Mouse (Mus musculus): Measurements from ENCODE around the gene Bank1.
A peak's percentile ranks its signal among the peaks of the same experiment; 100 is the strongest.
"Not testable (repeated sequence)": the region's sequence is repeated elsewhere in the genome, so short reads cannot be mapped to it uniquely, and the experiment has no call there.

The Bank1 gene

DNA sequence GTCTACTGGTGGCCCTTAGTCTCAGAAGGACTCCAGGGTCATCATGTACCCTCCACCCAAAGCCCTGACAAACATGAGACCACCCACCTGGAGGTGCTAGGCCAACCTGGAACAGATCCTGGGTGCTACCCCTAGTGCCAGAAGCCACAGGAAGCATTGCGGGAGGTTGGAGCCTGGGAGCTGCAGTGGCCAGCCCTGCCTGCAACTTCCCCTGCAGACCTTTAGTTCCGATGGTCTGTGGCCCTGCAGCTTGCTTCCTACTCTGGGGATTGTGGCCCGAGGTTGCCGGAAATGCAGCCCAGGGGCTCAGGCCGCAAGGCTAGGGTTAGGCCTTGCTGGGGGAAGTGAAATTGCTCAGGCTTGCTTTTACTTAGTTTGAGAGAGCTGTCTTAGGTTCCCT, at the start of gene Bank1:
Gene Bank1, minus strand, starts transcription at position 284 of the 400 bp plus-strand sequence.
- DNase-seq (ENCODE audit: low read depth): peak; percentile 87

DNA sequence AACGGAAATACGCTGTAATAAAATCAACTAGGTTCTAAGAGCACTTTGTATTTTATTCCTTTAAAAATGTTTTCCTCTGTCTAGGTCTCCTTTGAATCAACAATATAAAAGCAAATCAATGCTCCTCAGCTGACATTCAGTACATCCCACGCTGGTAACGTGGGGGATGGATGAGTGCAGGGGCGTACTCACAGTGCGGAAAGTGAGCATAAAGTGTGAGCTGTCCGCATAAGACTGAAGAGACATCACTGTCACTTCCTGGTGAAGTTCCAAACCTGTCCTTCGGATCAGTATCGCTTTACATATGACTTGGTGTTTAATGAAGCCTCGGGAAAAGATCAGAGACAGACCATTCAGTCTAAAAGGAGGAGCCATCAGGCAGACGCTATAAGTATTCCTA, 44.0 kb upstream of the Bank1 start:
- DNase-seq (ENCODE audit: low read depth): no peak

DNA sequence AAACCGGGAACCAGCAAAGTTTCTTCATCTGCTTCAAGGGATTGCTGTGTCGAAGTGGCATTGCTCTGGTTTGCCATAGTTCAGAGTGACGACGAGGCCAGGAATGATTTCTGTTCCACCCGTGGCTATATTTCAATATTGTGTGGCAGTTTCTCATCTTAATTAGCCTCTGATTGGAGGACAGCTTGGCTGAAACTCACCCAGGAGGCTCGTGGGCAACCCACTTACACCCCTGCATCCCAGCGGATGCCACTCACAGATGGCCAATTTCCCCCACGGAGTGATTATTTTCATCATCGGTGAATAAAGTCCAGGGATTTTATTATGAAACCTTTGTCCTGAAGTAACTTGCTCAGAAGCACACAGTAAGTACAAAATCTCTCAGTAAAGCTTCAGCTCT, 43.6 kb upstream of the Bank1 start:
- no peak for DNase-seq (ENCODE audit: low read depth)

DNA sequence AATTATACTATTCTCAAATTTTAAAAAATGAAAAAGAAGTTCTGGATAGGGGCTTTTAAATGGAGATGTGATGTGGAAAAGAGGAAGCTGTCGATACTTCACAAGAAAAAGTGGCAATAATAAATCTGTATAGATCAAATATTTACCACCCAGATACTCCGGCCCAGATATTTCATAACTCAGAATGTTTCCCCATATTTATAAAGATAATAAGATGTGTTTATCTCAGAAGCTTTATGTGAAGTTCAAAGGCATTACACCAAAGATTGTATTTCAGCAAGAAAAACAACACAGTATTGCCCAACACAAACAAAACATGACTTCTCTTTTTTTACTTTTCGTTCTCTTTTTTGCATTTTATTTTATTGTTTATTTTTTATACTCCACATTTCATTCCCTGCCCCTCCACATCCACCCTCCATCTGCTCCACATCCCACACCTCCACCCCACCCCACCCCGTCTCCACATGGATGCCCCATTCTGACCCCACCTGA, 42.7 kb upstream of the Bank1 start:
- no peak for DNase-seq (ENCODE audit: low read depth)

DNA sequence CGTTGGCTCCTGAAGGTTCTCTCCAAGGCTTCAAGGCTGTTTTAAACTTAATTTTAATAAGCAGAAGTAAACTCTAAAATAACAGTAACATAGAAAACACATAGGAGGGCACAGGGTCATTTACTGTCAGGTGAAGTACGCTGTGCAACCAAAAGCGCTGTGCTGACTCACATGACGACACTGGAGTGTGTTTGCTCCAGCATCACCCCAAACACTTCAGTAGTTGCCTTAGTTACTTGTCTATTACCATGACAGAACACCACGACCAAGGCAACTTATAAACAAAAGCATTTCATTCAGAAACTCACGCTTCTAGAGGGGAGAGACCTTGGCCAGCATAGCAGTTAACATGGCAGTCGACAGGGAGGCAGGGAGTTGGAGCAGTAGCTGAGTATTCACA, 23.8 kb upstream of the Bank1 start:
- no peak for DNase-seq (ENCODE audit: low read depth)

GRCm38 (mm10) chr3:136348611-136349010, 22.7 kb upstream of the Bank1 start:
- no peak for DNase-seq (ENCODE audit: low read depth)

DNA sequence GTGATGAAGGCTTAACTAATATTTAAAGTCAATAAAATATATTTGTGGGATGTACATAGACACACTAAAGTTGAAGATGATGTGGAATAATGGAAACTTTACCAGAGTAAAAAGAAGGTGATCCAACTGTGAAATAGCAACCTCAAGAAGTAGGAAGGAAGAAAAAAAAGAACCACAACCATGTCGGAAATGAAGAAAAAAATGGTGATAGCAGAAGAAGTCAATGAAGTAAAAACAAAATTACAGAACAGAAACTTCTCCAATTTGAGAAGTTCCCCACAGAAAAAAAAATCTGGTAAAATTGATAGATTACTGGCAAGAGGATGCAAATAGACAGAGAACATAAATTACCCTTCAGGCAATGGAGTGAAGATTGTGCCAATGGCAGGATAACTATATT, 21.4 kb upstream of the Bank1 start:
- DNase-seq (ENCODE audit: low read depth): no peak

- no peak for DNase-seq (ENCODE audit: low read depth)
Measured at GRCm38 (mm10) chr3:136341911-136342310, 16.0 kb upstream of the Bank1 start.

DNA sequence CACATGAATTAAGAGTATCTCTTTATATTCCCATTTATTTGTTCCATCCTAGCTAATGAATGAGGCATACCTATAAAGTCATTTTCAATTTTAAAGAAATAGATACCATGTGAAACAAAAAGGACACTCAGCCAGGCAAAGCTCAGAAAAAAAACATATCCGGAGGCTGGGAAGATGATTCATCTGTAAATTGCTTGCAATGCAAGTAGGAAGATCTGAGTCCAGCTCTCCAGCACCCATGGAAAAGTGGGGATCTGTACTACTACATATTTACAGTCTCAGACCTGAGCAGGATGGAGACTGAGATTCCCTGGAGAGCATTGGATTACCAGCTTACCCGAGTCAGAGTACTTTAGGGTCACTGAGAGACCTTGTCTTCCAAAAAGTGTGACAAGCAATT, 14.0 kb upstream of the Bank1 start:
- DNase-seq (ENCODE audit: low read depth): no peak

DNA sequence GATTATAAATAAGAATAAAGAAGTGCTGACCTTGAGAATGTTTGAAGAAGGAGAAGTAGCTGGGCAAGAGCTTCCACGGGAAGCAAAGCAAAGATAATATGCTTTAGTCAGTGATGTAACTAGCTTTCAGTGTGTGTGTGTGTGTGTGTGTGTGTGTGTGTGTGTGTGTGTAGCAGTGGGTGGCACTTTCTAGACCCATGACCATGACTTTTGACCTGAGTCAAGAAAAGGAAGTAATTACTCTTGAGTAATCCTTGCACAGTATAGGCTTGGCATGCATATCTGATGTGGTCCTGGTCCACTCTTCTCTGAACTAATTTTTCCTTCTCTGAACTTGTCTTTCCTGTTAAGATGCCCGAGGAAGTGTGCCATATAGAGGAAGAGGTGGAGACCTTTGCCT, 5.3 kb upstream of the Bank1 start:
- peak; percentile 85 for DNase-seq (ENCODE audit: low read depth)

- no peak for DNase-seq (ENCODE audit: low read depth)
Measured at GRCm38 (mm10) chr3:136330043-136330442, 4.2 kb upstream of the Bank1 start.

GRCm38 (mm10) chr3:136329133-136329532, 3.3 kb upstream of the Bank1 start:
- DNase-seq (ENCODE audit: low read depth): no peak

GRCm38 (mm10) chr3:136324716-136325115, 1.1 kb downstream of the Bank1 start:
- DNase-seq (ENCODE audit: low read depth): not testable (repeated sequence)

DNA sequence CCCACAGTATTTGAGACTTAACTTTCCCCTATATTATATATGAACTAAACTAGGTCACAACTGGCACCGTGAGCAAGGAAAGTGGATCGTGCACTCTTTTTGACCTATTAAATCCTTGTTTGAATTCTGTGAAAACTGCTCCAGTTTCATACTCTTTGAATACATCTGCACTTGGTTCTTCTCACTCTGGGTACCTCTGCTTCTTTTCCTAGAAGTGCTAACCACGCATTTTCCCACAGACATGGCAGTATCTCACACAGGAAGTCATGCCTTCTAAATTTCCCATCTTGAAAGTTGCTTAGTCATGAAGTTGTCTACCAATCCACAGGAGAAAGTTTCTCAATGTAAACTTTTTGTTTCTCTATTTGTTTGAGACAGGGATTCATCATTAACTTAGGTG, 3.9 kb downstream of the Bank1 start:
- DNase-seq (ENCODE audit: low read depth): no peak

- DNase-seq (ENCODE audit: low read depth): no peak
Measured at GRCm38 (mm10) chr3:136308487-136308886, 17.4 kb downstream of the Bank1 start.

DNA sequence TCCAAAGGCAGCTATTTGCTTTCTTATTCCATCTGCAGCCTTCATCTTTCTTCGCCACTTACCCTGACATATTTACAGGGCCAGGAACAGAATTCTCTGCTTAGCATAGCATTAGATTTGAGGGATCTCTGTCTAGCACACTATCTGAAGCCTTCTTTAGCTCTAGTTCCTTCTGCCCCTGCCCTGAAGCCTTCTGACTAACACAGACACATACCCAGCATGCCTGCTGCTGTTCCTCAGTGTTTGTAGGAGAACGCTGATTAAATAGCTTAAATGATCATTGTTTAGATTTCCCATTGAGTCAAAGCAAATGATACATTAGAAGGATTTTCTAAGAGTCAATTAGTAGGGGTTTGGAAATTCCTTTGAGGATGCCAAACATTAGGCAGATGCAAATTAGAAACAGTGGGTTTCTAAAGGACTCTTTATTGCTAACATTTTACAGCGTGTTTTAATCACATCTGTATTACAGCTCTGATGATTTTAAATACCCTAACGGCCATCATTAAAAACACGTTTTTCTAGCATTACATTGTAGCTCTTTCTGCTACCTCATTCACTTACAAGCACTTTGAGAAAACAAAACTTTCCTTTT, 19.2 kb downstream of the Bank1 start:
- no peak for DNase-seq (ENCODE audit: low read depth)

DNA sequence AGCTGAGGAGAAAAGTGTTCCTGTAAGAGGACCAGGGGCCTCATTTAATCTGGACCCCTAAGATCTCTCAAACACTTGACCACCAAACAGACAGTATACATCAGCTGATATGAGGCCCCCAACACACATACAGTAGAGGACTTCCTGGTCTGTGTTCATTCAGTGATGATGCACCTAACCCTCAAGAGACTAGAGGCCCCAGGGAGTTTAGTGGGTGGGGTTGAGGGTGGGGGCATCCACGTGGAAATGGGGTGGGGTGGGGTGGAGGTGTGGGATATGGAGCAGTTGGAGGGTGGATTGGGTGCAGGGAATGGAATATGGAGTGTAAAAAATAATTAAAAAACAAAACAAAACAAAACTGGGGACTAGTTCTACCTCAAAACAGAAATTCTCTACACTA, 23.3 kb downstream of the Bank1 start:
- DNase-seq (ENCODE audit: low read depth): no peak

GRCm38 (mm10) chr3:136300810-136301209, 25.1 kb downstream of the Bank1 start:
- not testable (repeated sequence) for DNase-seq (ENCODE audit: low read depth)

DNA sequence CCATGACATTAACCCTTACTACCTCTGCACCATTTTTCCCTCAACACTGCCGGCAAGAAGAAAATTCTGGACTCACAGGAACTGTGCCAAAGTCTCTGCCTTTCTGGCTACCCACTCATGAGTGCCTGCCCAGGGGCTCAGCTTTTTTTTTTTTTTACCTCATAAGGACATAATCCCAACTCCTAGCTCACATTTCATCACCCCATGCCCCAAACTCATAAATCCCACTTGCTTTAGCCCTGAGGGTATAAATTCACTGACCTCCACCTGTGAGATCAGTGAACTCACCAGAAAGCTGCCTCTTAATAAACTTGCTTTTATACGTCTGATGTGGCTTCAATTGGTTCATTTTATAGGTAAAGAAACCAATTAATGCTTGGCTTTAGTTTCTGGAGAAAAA, 28.5 kb downstream of the Bank1 start:
- DNase-seq (ENCODE audit: low read depth): no peak

- no peak for DNase-seq (ENCODE audit: low read depth)
Measured at GRCm38 (mm10) chr3:136295250-136295649, 30.6 kb downstream of the Bank1 start.

DNA sequence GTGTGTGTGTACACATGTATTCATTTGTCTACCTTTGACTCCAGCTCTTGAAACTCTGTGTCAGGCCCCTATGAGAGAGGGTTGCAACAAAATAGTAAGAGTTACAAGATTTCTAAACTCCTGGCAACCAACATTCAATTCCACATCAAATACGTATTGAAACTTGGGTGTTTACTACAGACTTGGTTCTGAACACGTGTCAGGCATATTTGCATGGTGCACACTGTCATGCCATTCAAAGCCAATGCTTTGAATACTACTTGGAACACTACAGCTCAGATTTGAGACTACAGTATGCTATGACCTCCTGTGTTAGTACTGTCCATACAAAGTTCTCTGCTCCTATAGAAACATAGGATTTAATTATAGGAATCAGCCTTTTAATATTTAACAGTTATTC, 38.0 kb downstream of the Bank1 start:
- no peak for DNase-seq (ENCODE audit: low read depth)

- peak; percentile 11 for DNase-seq (ENCODE audit: low read depth)
Measured at GRCm38 (mm10) chr3:136264969-136265595, 60.8 kb downstream of the Bank1 start.

DNA sequence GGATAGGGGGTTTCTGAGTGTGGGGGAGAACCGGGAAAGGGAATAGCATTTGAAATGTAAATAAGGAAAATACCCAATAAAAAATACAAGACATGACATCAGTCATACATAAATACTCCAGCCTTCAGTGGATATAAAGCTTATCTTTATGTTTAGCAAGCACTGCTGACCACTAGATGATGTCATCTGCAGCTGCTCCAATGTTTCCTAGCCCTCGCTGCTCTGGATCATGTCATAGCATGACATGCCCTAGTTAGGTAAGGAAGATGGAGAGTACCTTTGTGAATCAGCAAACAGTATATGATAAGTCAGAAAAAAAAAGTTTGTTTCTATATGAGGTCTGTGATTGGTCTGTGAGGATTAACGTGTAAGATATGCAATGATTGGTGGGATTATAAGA, 68.1 kb downstream of the Bank1 start:
- no peak for DNase-seq (ENCODE audit: low read depth)

GRCm38 (mm10) chr3:136254713-136255112, 71.2 kb downstream of the Bank1 start:
- no peak for DNase-seq (ENCODE audit: low read depth)

All from 416B (cell line).